Mouse (Mus musculus): ENCODE measurements at regions not wholly inside any gene's neighbourhood (a gene's known extent, or its start where the extent isn't known, plus 50 kb on each side); places are given as distances from the start of the nearest gene placed in this dataset.

GRCm38 (mm10) chr2:21058940-21059339 is 90.3 kb upstream of the Arhgap21 start:
- TF ChIP-seq CTCF (IDR thresholded peaks at IDR 0.05; ENCODE audit: low read depth): no peak
- TF ChIP-seq EP300 (IDR thresholded peaks at IDR 0.05; ENCODE audit: low read depth): no peak

Measured in liver, postnatal 0 days (tissue).